Mouse (Mus musculus) brain, embryonic 14.5 days (tissue): ENCODE data around the gene Mlec.

Experiments
- CTCF ChIP-seq: fragments of 200-500 bp; IDR thresholded peaks from 2 replicates; pipeline ENCODE4 v1.5.1; 2012; ENCODE audit warnings: inconsistent platforms, mild to moderate bottlenecking, moderate library complexity, borderline replicate concordance; ENCODE audit not compliant: insufficient read depth, insufficient read length; ENCODE audit errors: extremely low read depth
- POLR2A ChIP-seq: fragments of 200-500 bp; IDR thresholded peaks from 2 replicates; pipeline ENCODE4 v1.6.1; 2012; ENCODE audit warnings: mild to moderate bottlenecking, inconsistent platforms, borderline replicate concordance; ENCODE audit not compliant: poor library complexity, insufficient read depth, insufficient read length, severe bottlenecking; ENCODE audit errors: extremely low read depth

GRCm38 (mm10) chr5:115116426-115116825, 41.6 kb downstream of the Mlec start:
- TF ChIP-seq CTCF = no peak
- TF ChIP-seq POLR2A = no peak
